ENCODE assay signal across 12 mouse cellular contexts in genomic region chr11:102158024-102158423, GRCm38 (mm10). TPM values are rescaled to one million over a fixed set of nuclear protein-coding genes. Genes with fewer than 3 reads are reported as not detected.
"Had no signal": no experiment of that assay in that cellular context is flagged by ENCODE, and none has a peak within 500 bp of the region (broad histone marks: within the 10 kb centered on the region; RNA-seq: fewer than 3 reads in every experiment).

No protein-coding gene starts in this region.

RNA-seq across cellular contexts. Expression of gene Nags, which starts 12.7 kb away (rescaled TPM):
- polyA plus RNA-seq: macrophage; midbrain, embryonic 11.5 days; myocyte; neural tube, embryonic 11.5 days; neural tube, embryonic 13.5 days; neural tube, embryonic 15.5 days; stomach, embryonic 14.5 days had no signal

RNA-seq across cellular contexts. Expression of gene Pyy, which starts 50.4 kb away (rescaled TPM):
- total RNA-seq: megakaryocyte progenitor cell, adult 5-6 weeks had no signal
- polyA plus RNA-seq: lung, embryonic 15.5 days; lung, postnatal 0 days; macrophage; midbrain, embryonic 13.5 days; midbrain, embryonic 15.5 days; myocyte; neural tube, embryonic 11.5 days; neural tube, embryonic 13.5 days had no signal
